26 mouse cellular contexts compared by ENCODE assay signal in genomic region chr4:103048046-103048445, GRCm38 (mm10). TPM values are rescaled to one million over a fixed set of nuclear protein-coding genes. Genes with fewer than 3 reads are reported as not detected.
"Had no signal": no experiment of that assay in that cellular context is flagged by ENCODE, and none has a peak within 500 bp of the region (broad histone marks: within the 10 kb centered on the region; RNA-seq: fewer than 3 reads in every experiment).

No protein-coding gene starts in this region.

- ATAC-seq: liver, postnatal 0 days; lung, postnatal 0 days; midbrain, embryonic 15.5 days had no signal

- H3K4me3 ChIP-seq: limb, embryonic 12.5 days; limb, embryonic 15.5 days; midbrain, embryonic 12.5 days; midbrain, embryonic 15.5 days; myocyte; neural tube, embryonic 13.5 days; stomach, embryonic 15.5 days had no signal

- H3K9ac ChIP-seq: limb, embryonic 12.5 days; limb, embryonic 15.5 days; liver, embryonic 14.5 days; liver, postnatal 0 days; lung, embryonic 14.5 days; midbrain, embryonic 12.5 days; midbrain, embryonic 15.5 days; neural tube, embryonic 13.5 days; stomach, embryonic 15.5 days had no signal

- H3K27me3 ChIP-seq: limb, embryonic 12.5 days; limb, embryonic 15.5 days; midbrain, embryonic 12.5 days; midbrain, embryonic 15.5 days; neural tube, embryonic 13.5 days; stomach, embryonic 15.5 days had no signal

- H3K9me3 ChIP-seq: limb, embryonic 12.5 days; limb, embryonic 15.5 days; midbrain, embryonic 15.5 days; stomach, embryonic 15.5 days had no signal

- H3K27ac ChIP-seq: limb, embryonic 12.5 days; limb, embryonic 15.5 days; liver, embryonic 14.5 days; macrophage; midbrain, embryonic 12.5 days; midbrain, embryonic 15.5 days; neural tube, embryonic 13.5 days; stomach, embryonic 15.5 days had no signal

- H3K4me1 ChIP-seq: limb, embryonic 12.5 days; limb, embryonic 15.5 days; midbrain, embryonic 12.5 days; midbrain, embryonic 15.5 days; neural tube, embryonic 13.5 days; stomach, embryonic 15.5 days had no signal

- H3K4me2 ChIP-seq: limb, embryonic 12.5 days; limb, embryonic 15.5 days; liver, embryonic 11.5 days; lung, embryonic 14.5 days; midbrain, embryonic 12.5 days; midbrain, embryonic 15.5 days; neural tube, embryonic 13.5 days; stomach, embryonic 15.5 days had no signal

- DNase-seq: kidney, adult 18-20 months; kidney, adult 9 months; kidney, postnatal 14 days; kidney, postnatal 4 days; left cerebral cortex, postnatal 4 days; liver, postnatal 0 days; lung, embryonic 14.5 days; retina, postnatal 1 day; right cerebral cortex, postnatal 25 days; spleen, adult 18-20 months; thymus, postnatal 25 days had no signal

- H3K36me3 ChIP-seq: limb, embryonic 12.5 days; limb, embryonic 15.5 days; midbrain, embryonic 12.5 days; midbrain, embryonic 15.5 days; stomach, embryonic 15.5 days had no signal

RNA-seq across cellular contexts. Expression of gene Insl5, which starts 21.4 kb away (rescaled TPM):
- total RNA-seq: left cerebral cortex, postnatal 4 days; megakaryocyte, adult 5-6 weeks; monocyte, adult 5-6 weeks; neutrophil, adult 5-6 weeks had no signal
- polyA plus RNA-seq: kidney, embryonic 16.5 days; limb, embryonic 12.5 days; limb, embryonic 15.5 days; liver, embryonic 11.5 days; liver, embryonic 14.5 days; liver, postnatal 0 days; lung, embryonic 14.5 days; lung, postnatal 0 days; macrophage; midbrain, embryonic 12.5 days; myocyte; stomach, embryonic 15.5 days had no signal
